Mouse (Mus musculus) MEL (cell line): Measurements from ENCODE around the gene Ivd. TPM values are rescaled to one million over a fixed set of nuclear protein-coding genes. Genes with fewer than 3 reads are reported as not detected.

Experiments
- DNase-seq: peaks from one replicate; pipeline ENCODE4 v3.0.0; 2011; ENCODE audit warnings: low read depth, low spot score
- H3K27ac ChIP-seq: 2 replicates; pipeline ENCODE4 v1.5.1; 2012; ENCODE audit warnings: low read depth, mild to moderate bottlenecking, control low read depth, low read length, moderate library complexity; ENCODE audit not compliant: control insufficient read depth
- H3K27me3 ChIP-seq, 2 experiments: fragments of 150-350 bp in 1 of 2; sonication (generic) in 1 of 2; 2 replicates each; pipeline ENCODE4 v1.6.1; 2012; ENCODE audit warnings: low read length in 2 of 2, mild to moderate bottlenecking in 2 of 2, improper control_type of control experiment in 1 of 2, moderate library complexity in 1 of 2; ENCODE audit not compliant: insufficient read depth in 2 of 2, control insufficient read depth in 1 of 2
- H3K36me3 ChIP-seq, 2 experiments: 2 replicates each; pipeline ENCODE4 v1.6.1; 2012 to 2014; ENCODE audit warnings: low read length in 2 of 2, improper control_type of control experiment in 1 of 2, inconsistent platforms in 1 of 2, mild to moderate bottlenecking in 1 of 2; ENCODE audit not compliant: insufficient read depth in 2 of 2, control insufficient read depth in 1 of 2
- H3K4me1 ChIP-seq, 2 experiments: fragments of 150-350 bp in 1 of 2; sonication (generic) in 1 of 2; 2 replicates each; pipeline ENCODE4 v1.6.1; 2012; ENCODE audit warnings: low read length in 2 of 2, improper control_type of control experiment in 1 of 2, mild to moderate bottlenecking in 1 of 2; ENCODE audit not compliant: insufficient read depth in 2 of 2, control insufficient read depth in 1 of 2
- H3K4me3 ChIP-seq, 2 experiments: fragments of 150-350 bp in 1 of 2; sonication (generic) in 1 of 2; 2 replicates each; pipeline ENCODE4 v1.5.1; 2012; ENCODE audit warnings: low read depth in 2 of 2, low read length in 2 of 2, mild to moderate bottlenecking in 2 of 2, moderate library complexity in 2 of 2, control low read depth in 1 of 2, improper control_type of control experiment in 1 of 2; ENCODE audit not compliant: control insufficient read depth in 1 of 2, insufficient read depth in 1 of 2
- H3K79me2 ChIP-seq: 2 replicates; pipeline ENCODE4 v1.6.1; 2012; ENCODE audit warnings: mild to moderate bottlenecking, low read length, moderate library complexity; ENCODE audit not compliant: control insufficient read depth, poor library complexity, insufficient read depth
- H3K9ac ChIP-seq: 2 replicates; pipeline ENCODE4 v1.6.1; 2012; ENCODE audit warnings: low read depth, mild to moderate bottlenecking, control low read depth, low read length, moderate library complexity; ENCODE audit not compliant: control insufficient read depth, poor library complexity, severe bottlenecking
- H3K9me3 ChIP-seq: fragments of 150-350 bp; sonication (generic); replicated peaks from 2 replicates; pipeline ENCODE4 v1.6.1; 2012; ENCODE audit warnings: mild to moderate bottlenecking, low read length, improper control_type of control experiment, moderate library complexity; ENCODE audit not compliant: insufficient read depth
- CHD2 ChIP-seq: IDR thresholded peaks from 2 replicates; pipeline ENCODE4 v1.6.1; 2011; ENCODE audit warnings: low read length, improper control_type of control experiment
- CTCF ChIP-seq, 3 experiments: IDR thresholded peaks in 2 of 3; conservative IDR thresholded peaks in 1 of 3; 2 replicates each; pipeline ENCODE4 v1.5.1; 2011 to 2012; ENCODE audit warnings: low read length in 3 of 3, low read depth in 2 of 3, mild to moderate bottlenecking in 2 of 3, improper control_type of control experiment in 1 of 3, inconsistent platforms in 1 of 3, mixed read lengths in 1 of 3, moderate library complexity in 1 of 3; ENCODE audit not compliant: control insufficient read depth in 1 of 3, insufficient read depth in 1 of 3, poor library complexity in 1 of 3, severe bottlenecking in 1 of 3
- GABPA ChIP-seq: IDR thresholded peaks from 2 replicates; pipeline ENCODE4 v1.6.1; 2012; ENCODE audit warnings: low read depth, mild to moderate bottlenecking, inconsistent platforms, low read length, improper control_type of control experiment, moderate library complexity
- JUND ChIP-seq: IDR thresholded peaks from 2 replicates; pipeline ENCODE4 v1.6.1; 2011; ENCODE audit warnings: low read depth, mild to moderate bottlenecking, improper control_type of control experiment, low read length
- MAX ChIP-seq: IDR thresholded peaks from 2 replicates; pipeline ENCODE4 v1.6.1; 2011; ENCODE audit warnings: low read length, improper control_type of control experiment
- MEF2A ChIP-seq: IDR thresholded peaks from 2 replicates; pipeline ENCODE4 v1.6.1; 2014; ENCODE audit warnings: low read depth, mild to moderate bottlenecking, inconsistent platforms, low read length, improper control_type of control experiment; ENCODE audit not compliant: poor library complexity, insufficient replicate concordance, severe bottlenecking; ENCODE audit errors: extremely low read depth
- MXI1 ChIP-seq: IDR thresholded peaks from 2 replicates; pipeline ENCODE4 v1.6.1; 2011; ENCODE audit warnings: mild to moderate bottlenecking, low read depth, low read length, improper control_type of control experiment
- MYB ChIP-seq: IDR thresholded peaks from 2 replicates; pipeline ENCODE4 v1.6.1; 2011; ENCODE audit warnings: mild to moderate bottlenecking, low read depth, low read length, improper control_type of control experiment
- MYC ChIP-seq: IDR thresholded peaks from 2 replicates; pipeline ENCODE4 v1.6.1; 2011; ENCODE audit warnings: low read depth, mild to moderate bottlenecking, low read length, improper control_type of control experiment, moderate library complexity
- POLR2AphosphoS2 ChIP-seq: IDR thresholded peaks from 2 replicates; pipeline ENCODE4 v1.6.1; 2011; ENCODE audit warnings: low read length, improper control_type of control experiment
- POLR2AphosphoS5 ChIP-seq: IDR thresholded peaks from 2 replicates; pipeline ENCODE4 v1.6.1; 2012; ENCODE audit warnings: low read depth, borderline replicate concordance, mild to moderate bottlenecking, inconsistent platforms, low read length, moderate library complexity, mixed read lengths
- RAD21 ChIP-seq: IDR thresholded peaks from 2 replicates; pipeline ENCODE4 v1.6.1; 2011; ENCODE audit warnings: mild to moderate bottlenecking, low read depth, low read length, improper control_type of control experiment
- SIN3A ChIP-seq: IDR thresholded peaks from 2 replicates; pipeline ENCODE4 v1.6.1; 2012; ENCODE audit warnings: low read length, improper control_type of control experiment, inconsistent platforms
- TAL1 ChIP-seq: IDR thresholded peaks from 2 replicates; pipeline ENCODE4 v1.6.1; 2012; ENCODE audit warnings: mild to moderate bottlenecking, inconsistent platforms, low read length, moderate library complexity, mixed read lengths
- TBP ChIP-seq: IDR thresholded peaks from 2 replicates; pipeline ENCODE4 v1.8.0; 2011; ENCODE audit warnings: low read depth, low read length, improper control_type of control experiment
- TCF12 ChIP-seq: IDR thresholded peaks from 2 replicates; pipeline ENCODE4 v1.6.1; 2014; ENCODE audit warnings: low read depth, mild to moderate bottlenecking, inconsistent platforms, low read length, improper control_type of control experiment, moderate library complexity
- UBTF ChIP-seq: IDR thresholded peaks from 2 replicates; pipeline ENCODE4 v1.6.1; 2012; ENCODE audit warnings: low read depth, mild to moderate bottlenecking, inconsistent platforms, low read length, improper control_type of control experiment, moderate library complexity, borderline replicate concordance; ENCODE audit not compliant: insufficient read depth
- USF2 ChIP-seq, 2 experiments: IDR thresholded peaks; 2 replicates each; pipeline ENCODE4 v1.6.1; 2011 to 2012; ENCODE audit warnings: improper control_type of control experiment in 2 of 2, low read length in 2 of 2, borderline replicate concordance in 1 of 2, inconsistent platforms in 1 of 2, low read depth in 1 of 2, mild to moderate bottlenecking in 1 of 2; ENCODE audit not compliant: insufficient read depth in 1 of 2
- ZKSCAN1 ChIP-seq: IDR thresholded peaks from 2 replicates; pipeline ENCODE4 v1.6.1; 2012; ENCODE audit warnings: low read depth, mild to moderate bottlenecking, inconsistent platforms, low read length, improper control_type of control experiment, moderate library complexity
- ZMIZ1 ChIP-seq: IDR thresholded peaks from 2 replicates; pipeline ENCODE4 v1.6.1; 2012; ENCODE audit warnings: low read depth, mild to moderate bottlenecking, inconsistent platforms, low read length, improper control_type of control experiment, moderate library complexity
- polyA plus RNA-seq, 2 experiments: library from polyadenylated mRNA; stranded (reverse) in 1 of 2; unstranded in 1 of 2; fragments of >175 nt in 1 of 2; fragments of >200 nt in 1 of 2; gene quantifications; 2 replicates each; pipeline versions ENCODE4 v1.2.1 to v1.2.4; 2012; ENCODE audit warnings: low replicate concordance in 2 of 2, low read depth in 1 of 2; ENCODE audit not compliant: insufficient read length in 2 of 2, insufficient read depth in 1 of 2, missing spikeins in 1 of 2
- total RNA-seq: library from RNA; depleted of rRNA; stranded (reverse); fragments of 300-350 nt; gene quantifications from 2 replicates; pipeline ENCODE4 v1.2.3, GENCODE M21; 2012

Ivd gene
- total and polyA plus RNA-seq, 3 experiments, result 17.1 to 33.4 TPM; not detected in 1

- no peak for DNase-seq
- Histone ChIP-seq H3K9me3 (no peaks in the 10 kb centered on the region), H3K4me1 (no peaks in the 10 kb centered on the region)
- TF ChIP-seq JUND (no peak), CHD2 (no peak), POLR2AphosphoS2 (no peak), ZMIZ1 (no peak), TCF12 (no peak), GABPA (no peak)
- TF ChIP-seq, all 39 proteins: peak for 0
- no peak overlapping the region for H3K27ac ChIP-seq
- H3K9ac ChIP-seq, result no peak overlapping the region
- no peaks in the 10 kb centered on the region for H3K36me3 ChIP-seq
- no peaks in the 10 kb centered on the region for H3K27me3 ChIP-seq
- no peaks in the 10 kb centered on the region for H3K79me2 ChIP-seq
- H3K4me3 ChIP-seq, result no peak overlapping the region
Measured at GRCm38 (mm10) chr2:118875316-118875715, 13.6 kb downstream of the Ivd start.

DNA sequence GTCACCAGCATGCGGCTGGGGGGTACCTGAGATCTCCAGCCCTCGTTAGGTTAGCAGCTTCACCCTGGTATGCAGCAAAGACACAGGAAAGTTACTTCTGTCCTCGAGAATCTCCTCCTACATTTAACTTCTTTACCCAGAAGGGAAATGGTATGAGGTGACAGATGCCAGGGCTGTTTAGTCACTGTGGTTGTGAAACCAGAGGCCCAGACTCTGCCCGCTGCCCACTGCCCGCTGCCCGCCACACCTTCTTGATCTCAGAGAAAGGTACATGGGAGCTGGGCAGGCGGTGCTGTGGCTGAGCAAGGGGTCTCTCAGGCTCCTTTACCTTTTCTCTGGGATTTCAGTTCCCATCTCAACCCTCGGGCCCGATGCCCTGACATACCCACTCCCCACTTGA lies 14.7 kb downstream of the Ivd start:
- Histone ChIP-seq H3K9ac (no peak overlapping the region), H3K79me2 (no peaks in the 10 kb centered on the region), H3K9me3 (no peaks in the 10 kb centered on the region), H3K27ac (no peak overlapping the region), H3K36me3 (no peaks in the 10 kb centered on the region), H3K4me3 (no peak overlapping the region), H3K4me1 (no peaks in the 10 kb centered on the region), H3K27me3 (no peaks in the 10 kb centered on the region)
- no peak for DNase-seq
- no peak for TF ChIP-seq CHD2
- TF ChIP-seq MEF2A, result no peak
- TF ChIP-seq TBP, result no peak
- TF ChIP-seq USF2 (IDR thresholded peaks at IDR 0.05; ENCODE audit: borderline replicate concordance in 1 of 2, insufficient read depth in 1 of 2, low read depth in 1 of 2, low read length in 2 of 2), result no peak
- TF ChIP-seq ZKSCAN1, result no peak
- no peak for TF ChIP-seq SIN3A
- TF ChIP-seq POLR2AphosphoS5, result no peak
- TF ChIP-seq MYC, result no peak
- no peak for TF ChIP-seq UBTF
- no peak for TF ChIP-seq CTCF (IDR thresholded peaks at IDR 0.05 in 2 of 3, conservative IDR thresholded peaks at IDR 0.05 in 1 of 3; ENCODE audit: control insufficient read depth in 1 of 3, insufficient read depth in 1 of 3, low read depth in 2 of 3, low read length in 3 of 3, poor library complexity in 1 of 3, severe bottlenecking in 1 of 3)
- no peak for TF ChIP-seq MYB
- TF ChIP-seq MXI1, result no peak
- no peak for TF ChIP-seq POLR2AphosphoS2
- no peak for TF ChIP-seq TAL1
- no peak for TF ChIP-seq MAX
- no peak for TF ChIP-seq RAD21
